Mouse (Mus musculus) CH12.LX (cell line): Measurements from ENCODE around the gene Rpl13a.

Experiments
- CHD2 ChIP-seq: IDR thresholded peaks from 2 replicates; pipeline ENCODE4 v1.6.1; 2011; ENCODE audit warnings: low read length, improper control_type of control experiment
- CTCF ChIP-seq, 2 experiments: IDR thresholded peaks in 1 of 2; conservative IDR thresholded peaks in 1 of 2; 2 replicates each; pipeline ENCODE4 v1.5.1; 2011 to 2012; ENCODE audit warnings: low read depth in 2 of 2, low read length in 2 of 2, improper control_type of control experiment in 1 of 2, inconsistent platforms in 1 of 2, mild to moderate bottlenecking in 1 of 2, moderate library complexity in 1 of 2
- JUND ChIP-seq: conservative IDR thresholded peaks from 2 replicates; pipeline ENCODE4 v1.6.1; 2011; ENCODE audit warnings: low read depth, low read length, improper control_type of control experiment
- MAX ChIP-seq: IDR thresholded peaks from 2 replicates; pipeline ENCODE4 v1.6.1; 2011; ENCODE audit warnings: low read length, improper control_type of control experiment
- POLR2A ChIP-seq: IDR thresholded peaks from 2 replicates; pipeline ENCODE4 v1.6.1; 2011; ENCODE audit warnings: low read depth, mild to moderate bottlenecking, improper control_type of control experiment, low read length
- USF1 ChIP-seq: IDR thresholded peaks from 2 replicates; pipeline ENCODE4 v1.6.1; 2014; ENCODE audit warnings: low read depth, mild to moderate bottlenecking, inconsistent platforms, low read length, improper control_type of control experiment

DNA sequence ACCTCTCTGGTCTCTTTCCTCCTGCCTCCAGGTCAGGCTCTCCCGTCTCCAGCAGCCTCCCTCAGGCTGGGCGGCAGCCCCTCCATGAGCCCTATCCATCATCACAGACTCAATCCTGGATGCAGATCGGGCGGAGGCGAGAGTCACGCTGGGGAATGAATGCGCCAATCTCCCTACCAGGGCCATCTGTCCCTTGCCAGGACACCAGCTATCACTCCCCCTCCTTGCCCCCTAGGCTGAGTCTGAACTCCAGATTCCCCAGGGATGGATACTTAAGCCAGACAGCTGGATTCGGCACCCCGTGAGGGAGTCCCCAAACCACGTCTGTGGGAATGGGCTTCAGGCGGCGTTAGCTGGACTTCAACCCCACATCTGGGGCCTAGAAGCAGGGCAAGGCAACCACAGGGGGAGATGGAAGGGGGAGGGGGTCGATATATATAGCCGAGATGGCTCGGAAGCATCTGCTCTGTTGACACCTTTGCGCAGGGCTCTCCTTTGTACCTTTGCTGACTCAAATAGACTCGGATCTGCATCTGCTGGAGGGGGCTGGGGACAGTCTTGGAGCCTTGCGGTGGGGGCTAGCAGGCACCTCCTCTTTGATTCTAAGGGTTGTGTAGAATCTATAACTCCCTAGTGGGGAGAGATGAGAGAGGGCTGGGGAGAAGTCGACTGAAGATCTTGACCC is 39.3 kb upstream of the Rpl13a start:
- TF ChIP-seq MAX (no peak), POLR2A (no peak), CHD2 (no peak), JUND (no peak), CTCF (conservative IDR thresholded peaks at IDR 0.05 in 1 of 2, IDR thresholded peaks at IDR 0.05 in 1 of 2; ENCODE audit: low read depth in 2 of 2, low read length in 2 of 2) (no peak), USF1 (no peak)
